ENCODE assay signal across 7 mouse cellular contexts in the genomic region with DNA sequence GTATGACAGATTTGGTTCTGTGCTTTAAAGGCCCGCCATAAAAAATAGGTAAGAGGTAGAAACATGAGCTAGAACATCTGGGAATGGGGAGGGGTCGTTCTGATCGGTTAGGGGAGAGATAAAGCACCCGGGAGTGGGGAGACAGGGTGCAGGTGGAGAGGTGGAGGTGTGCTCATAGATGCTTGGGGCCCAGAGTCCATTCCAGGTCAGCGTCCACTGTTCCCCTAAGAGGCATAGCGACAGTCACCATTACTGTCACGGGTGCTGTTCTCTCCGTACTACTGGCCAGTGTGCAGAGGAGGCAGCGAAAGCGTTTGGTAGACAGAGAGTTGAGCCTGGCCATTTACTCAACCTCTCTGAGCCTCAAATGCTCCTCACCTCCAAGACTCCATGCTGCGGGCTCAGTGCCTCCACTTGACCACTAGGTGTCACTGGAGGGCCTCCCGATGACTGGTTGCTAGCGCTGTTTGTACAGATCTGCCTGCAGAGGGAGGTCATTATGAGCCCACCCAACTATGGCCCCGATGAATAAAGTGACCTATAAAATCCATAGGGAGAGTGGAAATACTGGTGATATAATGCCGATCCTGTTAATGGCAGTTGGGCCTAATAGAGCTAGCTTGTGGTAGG. TPM values are rescaled to one million over a fixed set of nuclear protein-coding genes. Genes with fewer than 3 reads are reported as not detected.
A peak's percentile ranks its signal among the peaks of the same experiment; 100 is the strongest.
DNase-seq lines count a peak whose midpoint lies in the region; ATAC-seq lines count a peak whose summit lies in the region.

No protein-coding gene starts in this region.

- no peak overlapping the region for H3K4me2 ChIP-seq in midbrain, embryonic 11.5 days

- no peak overlapping the region for H3K4me3 ChIP-seq in midbrain, embryonic 11.5 days (ENCODE audit: low read depth, low read length)

- no peaks in the 10 kb centered on the region for H3K27me3 ChIP-seq in midbrain, embryonic 11.5 days (ENCODE audit: control insufficient read depth, insufficient read depth, low read length)

- no peak overlapping the region for H3K27ac ChIP-seq in midbrain, embryonic 11.5 days (ENCODE audit: low read depth, low read length)

- H3K4me1 ChIP-seq in midbrain, embryonic 11.5 days (ENCODE audit: control insufficient read depth, insufficient read depth, low read length): no peaks in the 10 kb centered on the region

- H3K9ac ChIP-seq in midbrain, embryonic 11.5 days (ENCODE audit: low read length): no peak overlapping the region

- peak; percentile 84 for DNase-seq in adipocyte (ENCODE audit: low spot score)
- peak; percentile 72 to 84 for DNase-seq in cerebellum, postnatal 4 days (ENCODE audit: low spot score in 2 of 2)
- peak; percentile 81 for DNase-seq in gastrocnemius, adult 18-20 months (ENCODE audit: low spot score)
- DNase-seq in induced T-regulatory cell, adult 2 months (ENCODE audit: low read depth): peak; percentile 89
- DNase-seq in left cerebral cortex, postnatal 25 days (ENCODE audit: low spot score in 2 of 2): peak; percentile 72 to 83
- DNase-seq in midbrain, embryonic 11.5 days (ENCODE audit: low spot score, missing footprints): peak; percentile 96
- peak; percentile 72 for DNase-seq in right cerebral cortex, postnatal 4 days

- intact Hi-C loops in left cerebral cortex, postnatal 25 days (cut with DNase I): loop anchor here (1.0 to 5.0 kb wide), 3 partner anchors 51 to 209 kb away; a partner anchor contains a TSS

- H3K9me3 ChIP-seq in midbrain, embryonic 11.5 days (ENCODE audit: control insufficient read depth, low read length): no peaks in the 10 kb centered on the region

- peak; percentile 75 for ATAC-seq in midbrain, embryonic 11.5 days (ENCODE audit: low FRiP score)

- no peaks in the 10 kb centered on the region for H3K36me3 ChIP-seq in midbrain, embryonic 11.5 days (ENCODE audit: control insufficient read depth, insufficient read depth, low read length)

- WGBS in midbrain, embryonic 11.5 days: 26% methylated on average over 15 of the region's 15 CpGs

RNA-seq across cellular contexts. Expression of a gene that starts 39.0 kb away (rescaled TPM):
- total RNA-seq in gastrocnemius, adult 18-20 months (2021): 10 to 100 TPM; 33.3 to 33.7 TPM
- 1 to 10 TPM; 8.3 to 9.1 TPM for total RNA-seq in left cerebral cortex, postnatal 25 days (2021)
- 15.3 and 15.4 TPM in 2 replicates for polyA plus RNA-seq in midbrain, embryonic 11.5 days (2014; fragmentation: Nextera tagmentation; extraction: Ambion mirVana)

RNA-seq across cellular contexts. Expression of a gene that starts 41.6 kb away (rescaled TPM):
- 100 to 1,000 TPM; 526 to 574 TPM for total RNA-seq in gastrocnemius, adult 18-20 months (2021)
- 10 to 100 TPM; 63.5 to 75.4 TPM for total RNA-seq in left cerebral cortex, postnatal 25 days (2021)
- polyA plus RNA-seq in midbrain, embryonic 11.5 days (2014; fragmentation: Nextera tagmentation; extraction: Ambion mirVana): 27.9 and 29.9 TPM in 2 replicates

Comparison
In these comparisons a context has a peak if more than half of its experiments do, and no peak if none do; other contexts are left out.
1. RNA of a gene that starts 41.6 kb away (total RNA-seq): 526 to 574 TPM in gastrocnemius, adult 18-20 months; 63.5 to 75.4 TPM in left cerebral cortex, postnatal 25 days; every median in the first group is over 4 times any median in the second.
2. Peak in every context shown above with its lines, with median percentiles within 50 percentile points of each other: DNase-seq.